Mouse (Mus musculus) urinary bladder, adult 2 months (tissue): ENCODE measurements at regions not wholly inside any gene's neighbourhood (a gene's known extent, or its start where the extent isn't known, plus 50 kb on each side); places are given as distances from the start of the nearest gene placed in this dataset.

Source experiments
- DNase-seq: peaks from one replicate; pipeline ENCODE4 v3.0.0; 2022; ENCODE audit warnings: low spot score

- DNase-seq, result no peak
These were observed 56.7 kb upstream of the Rasgrp1 start for GRCm38 (mm10) chr2:117399487-117399886.

GRCm38 (mm10) chr2:117403425-117404175, 60.8 kb upstream of the Rasgrp1 start:
- DNase-seq, result no peak

GRCm38 (mm10) chr2:117405453-117405852, 62.7 kb upstream of the Rasgrp1 start:
- DNase-seq, result no peak

GRCm38 (mm10) chr2:117408241-117408640, 65.4 kb upstream of the Rasgrp1 start:
- no peak for DNase-seq

- no peak for DNase-seq
These were observed 69.3 kb upstream of the Rasgrp1 start for GRCm38 (mm10) chr2:117412045-117412606.

GRCm38 (mm10) chr2:117417229-117417970, 74.6 kb upstream of the Rasgrp1 start:
- DNase-seq, result no peak

GRCm38 (mm10) chr2:117418121-117418615, 75.4 kb upstream of the Rasgrp1 start:
- DNase-seq, result no peak

GRCm38 (mm10) chr2:117418711-117419110, 75.9 kb upstream of the Rasgrp1 start:
- no peak for DNase-seq

- DNase-seq, result no peak
These were observed 78.6 kb upstream of the Rasgrp1 start for GRCm38 (mm10) chr2:117421376-117421775.

- DNase-seq, result no peak
These were observed 80.0 kb upstream of the Rasgrp1 start for GRCm38 (mm10) chr2:117422756-117423155.

- no peak for DNase-seq
These were observed 86.4 kb upstream of the Rasgrp1 start for GRCm38 (mm10) chr2:117429205-117429604.

- no peak for DNase-seq
These were observed 89.2 kb upstream of the Rasgrp1 start for GRCm38 (mm10) chr2:117432010-117432409.

- DNase-seq, result no peak
These were observed 90.1 kb upstream of the Rasgrp1 start for GRCm38 (mm10) chr2:117432923-117433322.

- no peak for DNase-seq
These were observed 90.7 kb upstream of the Rasgrp1 start for GRCm38 (mm10) chr2:117433482-117433881.

GRCm38 (mm10) chr2:117438079-117438478, 95.3 kb upstream of the Rasgrp1 start:
- DNase-seq, result no peak

GRCm38 (mm10) chr2:117438586-117439371, 96.0 kb upstream of the Rasgrp1 start:
- DNase-seq, result no peak

GRCm38 (mm10) chr2:117439372-117440183, 96.8 kb upstream of the Rasgrp1 start:
- no peak for DNase-seq

GRCm38 (mm10) chr2:117440801-117441281, 98.0 kb upstream of the Rasgrp1 start:
- no peak for DNase-seq

- DNase-seq, result no peak
These were observed 100.1 kb upstream of the Rasgrp1 start for GRCm38 (mm10) chr2:117442862-117443261.

GRCm38 (mm10) chr2:117444671-117445070, 101.9 kb upstream of the Rasgrp1 start:
- DNase-seq, result no peak

GRCm38 (mm10) chr2:117446876-117447275, 104.1 kb upstream of the Rasgrp1 start:
- no peak for DNase-seq
